Mouse (Mus musculus) liver, embryonic 12.5 days (tissue): ENCODE measurements around the gene Dab2. TPM values are rescaled to one million over a fixed set of nuclear protein-coding genes. Genes with fewer than 3 reads are reported as not detected.

Source experiments
- ATAC-seq: fragments of 200-750 bp; cut with Nextera tagmentation; 2 replicates; pipeline ENCODE4 v1.8.0; 2017; ENCODE audit warnings: moderate number of reproducible peaks, mild to moderate bottlenecking, moderate library complexity
- H3K27ac ChIP-seq: fragments of 300-500 bp; sonication (generic); 2 replicates; pipeline ENCODE4 v1.5.1; 2016; ENCODE audit warnings: mild to moderate bottlenecking
- H3K27me3 ChIP-seq: fragments of 300-500 bp; sonication (generic); replicated peaks from 2 replicates; pipeline ENCODE4 v1.6.1; 2016; ENCODE audit warnings: mild to moderate bottlenecking, moderate library complexity
- H3K36me3 ChIP-seq: fragments of 300-500 bp; sonication (generic); 2 replicates; pipeline ENCODE4 v1.6.1; 2016; ENCODE audit warnings: mild to moderate bottlenecking, moderate library complexity
- H3K4me1 ChIP-seq: fragments of 300-500 bp; sonication (generic); 2 replicates; pipeline ENCODE4 v1.6.1; 2016
- H3K4me2 ChIP-seq: fragments of 300-500 bp; sonication (generic); 2 replicates; pipeline ENCODE4 v1.6.1; 2016; ENCODE audit warnings: mild to moderate bottlenecking, moderate library complexity
- H3K4me3 ChIP-seq: fragments of 300-500 bp; sonication (generic); 2 replicates; pipeline ENCODE4 v1.5.1; 2016; ENCODE audit warnings: mild to moderate bottlenecking, moderate library complexity
- H3K9ac ChIP-seq: fragments of 300-500 bp; sonication (generic); 2 replicates; pipeline ENCODE4 v1.6.1; 2016; ENCODE audit warnings: mild to moderate bottlenecking, moderate library complexity
- H3K9me3 ChIP-seq: fragments of 300-500 bp; sonication (generic); replicated peaks from 2 replicates; pipeline ENCODE4 v1.6.1; 2016; ENCODE audit warnings: mild to moderate bottlenecking, moderate library complexity
- WGBS: fragments of 180-500 bp; shearing (Covaris S2); methylation state at CpG from one replicate; pipeline ENCODE4 v1.1.7; 2016; ENCODE audit not compliant: insufficient replicate concordance; 5-methylcytosine and 5-hydroxymethylcytosine counted together
- polyA plus RNA-seq: library from polyadenylated mRNA; unstranded; fragments of >200 nt; fragmentation: Nextera tagmentation; extraction: Ambion mirVana; gene quantifications from 2 replicates; pipeline ENCODE4 v1.2.1, GENCODE M21; 2016

Gene Dab2
- polyA plus RNA-seq, 1 experiment from 2014 or later, result 17.1 TPM

GRCm38 (mm10) chr15:6400115-6400514 lies 100.5 kb downstream of the Dab2 start:
- Histone ChIP-seq H3K4me1 (no peaks in the 10 kb centered on the region), H3K9me3 (no peaks in the 10 kb centered on the region), H3K27me3 (no peaks in the 10 kb centered on the region), H3K4me2 (no peak overlapping the region), H3K9ac (no peak overlapping the region), H3K4me3 (no peak overlapping the region), H3K27ac (no peak overlapping the region), H3K36me3 (no peaks in the 10 kb centered on the region)
- ATAC-seq, result no peak
- 67% methylated on average over 8 of the region's 8 CpGs for WGBS

GRCm38 (mm10) chr15:6402433-6402832 lies 102.8 kb downstream of the Dab2 start:
- no peaks in the 10 kb centered on the region for H3K27me3 ChIP-seq
- H3K4me2 ChIP-seq, result no peak overlapping the region
- no peak overlapping the region for H3K4me3 ChIP-seq
- no peaks in the 10 kb centered on the region for H3K4me1 ChIP-seq
- no peak overlapping the region for H3K27ac ChIP-seq
- ATAC-seq, result no peak
- H3K36me3 ChIP-seq, result no peaks in the 10 kb centered on the region
- WGBS, result 76% methylated on average over 2 of the region's 2 CpGs
- H3K9me3 ChIP-seq, result no peaks in the 10 kb centered on the region
- H3K9ac ChIP-seq, result no peak overlapping the region

GRCm38 (mm10) chr15:6404172-6404571 lies 104.6 kb downstream of the Dab2 start:
- no peak for ATAC-seq
- no peaks in the 10 kb centered on the region for H3K4me1 ChIP-seq
- H3K4me3 ChIP-seq, result no peak overlapping the region
- no peaks in the 10 kb centered on the region for H3K9me3 ChIP-seq
- 79% methylated on average over 5 of the region's 5 CpGs for WGBS
- no peaks in the 10 kb centered on the region for H3K36me3 ChIP-seq
- H3K9ac ChIP-seq, result no peak overlapping the region
- H3K27ac ChIP-seq, result no peak overlapping the region
- no peak overlapping the region for H3K4me2 ChIP-seq
- no peaks in the 10 kb centered on the region for H3K27me3 ChIP-seq

- no peak overlapping the region for H3K4me3 ChIP-seq
- no peak overlapping the region for H3K27ac ChIP-seq
- H3K36me3 ChIP-seq, result no peaks in the 10 kb centered on the region
- H3K9me3 ChIP-seq, result no peaks in the 10 kb centered on the region
- no peak for ATAC-seq
- no peaks in the 10 kb centered on the region for H3K4me1 ChIP-seq
- no peaks in the 10 kb centered on the region for H3K27me3 ChIP-seq
- WGBS, result 61% methylated on average over 6 of the region's 6 CpGs
- H3K9ac ChIP-seq, result no peak overlapping the region
- no peak overlapping the region for H3K4me2 ChIP-seq
These were observed 107.2 kb downstream of the Dab2 start for GRCm38 (mm10) chr15:6406771-6407170.

GRCm38 (mm10) chr15:6409031-6409430 lies 109.4 kb downstream of the Dab2 start:
- Histone ChIP-seq H3K4me2 (no peak overlapping the region), H3K27me3 (no peaks in the 10 kb centered on the region), H3K4me1 (no peaks in the 10 kb centered on the region), H3K9ac (no peak overlapping the region), H3K4me3 (no peak overlapping the region), H3K27ac (no peak overlapping the region), H3K36me3 (no peaks in the 10 kb centered on the region), H3K9me3 (no peaks in the 10 kb centered on the region)
- no peak for ATAC-seq
- 67% methylated on average over 8 of the region's 8 CpGs for WGBS

GRCm38 (mm10) chr15:6410161-6410560 lies 110.6 kb downstream of the Dab2 start:
- WGBS, result 83% methylated on average over 3 of the region's 3 CpGs
- ATAC-seq, result no peak
- Histone ChIP-seq H3K4me2 (no peak overlapping the region), H3K4me3 (no peak overlapping the region), H3K9me3 (no peaks in the 10 kb centered on the region), H3K27ac (no peak overlapping the region), H3K4me1 (no peaks in the 10 kb centered on the region), H3K36me3 (no peaks in the 10 kb centered on the region), H3K9ac (no peak overlapping the region), H3K27me3 (no peaks in the 10 kb centered on the region)

- Histone ChIP-seq H3K27me3 (no peaks in the 10 kb centered on the region), H3K9ac (no peak overlapping the region), H3K27ac (no peak overlapping the region), H3K4me2 (no peak overlapping the region), H3K36me3 (no peaks in the 10 kb centered on the region), H3K4me1 (no peaks in the 10 kb centered on the region), H3K4me3 (no peak overlapping the region), H3K9me3 (no peaks in the 10 kb centered on the region)
- WGBS, result 59% methylated on average over 6 of the region's 6 CpGs
- no peak for ATAC-seq
These were observed 111.7 kb downstream of the Dab2 start for GRCm38 (mm10) chr15:6411334-6411733.

GRCm38 (mm10) chr15:6415317-6415716 lies 115.7 kb downstream of the Dab2 start:
- no peaks in the 10 kb centered on the region for H3K4me1 ChIP-seq
- no peak overlapping the region for H3K4me3 ChIP-seq
- 60% methylated on average over 5 of the region's 5 CpGs for WGBS
- no peaks in the 10 kb centered on the region for H3K27me3 ChIP-seq
- H3K27ac ChIP-seq, result no peak overlapping the region
- H3K9me3 ChIP-seq, result no peaks in the 10 kb centered on the region
- no peak overlapping the region for H3K9ac ChIP-seq
- H3K4me2 ChIP-seq, result no peak overlapping the region
- 0 out of 2 replicates have a peak, but pooled peaks cover 3% of the 10 kb centered on the region for H3K36me3 ChIP-seq
- no peak for ATAC-seq

GRCm38 (mm10) chr15:6431777-6432176 lies 132.2 kb downstream of the Dab2 start:
- no peak overlapping the region for H3K9ac ChIP-seq
- H3K4me2 ChIP-seq, result no peak overlapping the region
- no peaks in the 10 kb centered on the region for H3K4me1 ChIP-seq
- 0 out of 2 replicates have a peak, but pooled peaks cover 6% of the 10 kb centered on the region for H3K36me3 ChIP-seq
- H3K4me3 ChIP-seq, result no peak overlapping the region
- 0 out of 2 replicates have a peak, but pooled peaks cover 4% of the 10 kb centered on the region for H3K9me3 ChIP-seq
- no peak overlapping the region for H3K27ac ChIP-seq
- WGBS, result 72% methylated on average over 7 of the region's 7 CpGs
- no peaks in the 10 kb centered on the region for H3K27me3 ChIP-seq
- ATAC-seq, result no peak

GRCm38 (mm10) chr15:6432411-6432810 lies 132.8 kb downstream of the Dab2 start:
- H3K36me3 ChIP-seq, result 0 out of 2 replicates have a peak, but pooled peaks cover 6% of the 10 kb centered on the region
- no peak overlapping the region for H3K4me3 ChIP-seq
- no peaks in the 10 kb centered on the region for H3K4me1 ChIP-seq
- H3K27me3 ChIP-seq, result no peaks in the 10 kb centered on the region
- H3K9ac ChIP-seq, result no peak overlapping the region
- ATAC-seq, result no peak
- no peak overlapping the region for H3K27ac ChIP-seq
- 0 out of 2 replicates have a peak, but pooled peaks cover 4% of the 10 kb centered on the region for H3K9me3 ChIP-seq
- no peak overlapping the region for H3K4me2 ChIP-seq
- 80% methylated on average over 7 of the region's 7 CpGs for WGBS

- no peak for ATAC-seq
- no peaks in the 10 kb centered on the region for H3K4me1 ChIP-seq
- H3K27me3 ChIP-seq, result no peaks in the 10 kb centered on the region
- H3K4me3 ChIP-seq, result no peak overlapping the region
- H3K9me3 ChIP-seq, result 0 out of 2 replicates have a peak, but pooled peaks cover 4% of the 10 kb centered on the region
- WGBS, result 72% methylated on average over 7 of the region's 7 CpGs
- H3K9ac ChIP-seq, result no peak overlapping the region
- H3K4me2 ChIP-seq, result no peak overlapping the region
- H3K36me3 ChIP-seq, result 0 out of 2 replicates have a peak, but pooled peaks cover 6% of the 10 kb centered on the region
- no peak overlapping the region for H3K27ac ChIP-seq
These were observed 135.7 kb downstream of the Dab2 start for GRCm38 (mm10) chr15:6435281-6435680.

GRCm38 (mm10) chr15:6435773-6436172 lies 136.2 kb downstream of the Dab2 start:
- no peak for ATAC-seq
- 37% methylated on average over 2 of the region's 2 CpGs for WGBS
- Histone ChIP-seq H3K4me2 (no peak overlapping the region), H3K4me1 (no peaks in the 10 kb centered on the region), H3K9me3 (0 out of 2 replicates have a peak, but pooled peaks cover 4% of the 10 kb centered on the region), H3K36me3 (0 out of 2 replicates have a peak, but pooled peaks cover 6% of the 10 kb centered on the region), H3K27ac (no peak overlapping the region), H3K9ac (no peak overlapping the region), H3K27me3 (no peaks in the 10 kb centered on the region), H3K4me3 (no peak overlapping the region)

GRCm38 (mm10) chr15:6438685-6439084 lies 139.1 kb downstream of the Dab2 start:
- H3K4me3 ChIP-seq, result no peak overlapping the region
- WGBS, result 69% methylated on average over 3 of the region's 3 CpGs
- no peak overlapping the region for H3K9ac ChIP-seq
- no peaks in the 10 kb centered on the region for H3K4me1 ChIP-seq
- H3K9me3 ChIP-seq, result 0 out of 2 replicates have a peak, but pooled peaks cover 4% of the 10 kb centered on the region
- H3K4me2 ChIP-seq, result no peak overlapping the region
- 0 out of 2 replicates have a peak, but pooled peaks cover 6% of the 10 kb centered on the region for H3K36me3 ChIP-seq
- no peaks in the 10 kb centered on the region for H3K27me3 ChIP-seq
- H3K27ac ChIP-seq, result no peak overlapping the region
- ATAC-seq, result no peak
